Mouse (Mus musculus) c-Kit-negative CD71-positive TER-119-positive erythroid progenitor cells, embryonic 14.5 days (primary cell): ENCODE results near the gene Akap17b.
"Not testable (repeated sequence)": the region's sequence is repeated elsewhere in the genome, so short reads cannot be mapped to it uniquely, and the experiment has no call there.

ENCODE experiments used
- DNase-seq: peaks from one replicate; pipeline ENCODE4 v3.0.0-alpha.2; 2013; ENCODE audit warnings: low read depth, low spot score

The Akap17b gene

DNA sequence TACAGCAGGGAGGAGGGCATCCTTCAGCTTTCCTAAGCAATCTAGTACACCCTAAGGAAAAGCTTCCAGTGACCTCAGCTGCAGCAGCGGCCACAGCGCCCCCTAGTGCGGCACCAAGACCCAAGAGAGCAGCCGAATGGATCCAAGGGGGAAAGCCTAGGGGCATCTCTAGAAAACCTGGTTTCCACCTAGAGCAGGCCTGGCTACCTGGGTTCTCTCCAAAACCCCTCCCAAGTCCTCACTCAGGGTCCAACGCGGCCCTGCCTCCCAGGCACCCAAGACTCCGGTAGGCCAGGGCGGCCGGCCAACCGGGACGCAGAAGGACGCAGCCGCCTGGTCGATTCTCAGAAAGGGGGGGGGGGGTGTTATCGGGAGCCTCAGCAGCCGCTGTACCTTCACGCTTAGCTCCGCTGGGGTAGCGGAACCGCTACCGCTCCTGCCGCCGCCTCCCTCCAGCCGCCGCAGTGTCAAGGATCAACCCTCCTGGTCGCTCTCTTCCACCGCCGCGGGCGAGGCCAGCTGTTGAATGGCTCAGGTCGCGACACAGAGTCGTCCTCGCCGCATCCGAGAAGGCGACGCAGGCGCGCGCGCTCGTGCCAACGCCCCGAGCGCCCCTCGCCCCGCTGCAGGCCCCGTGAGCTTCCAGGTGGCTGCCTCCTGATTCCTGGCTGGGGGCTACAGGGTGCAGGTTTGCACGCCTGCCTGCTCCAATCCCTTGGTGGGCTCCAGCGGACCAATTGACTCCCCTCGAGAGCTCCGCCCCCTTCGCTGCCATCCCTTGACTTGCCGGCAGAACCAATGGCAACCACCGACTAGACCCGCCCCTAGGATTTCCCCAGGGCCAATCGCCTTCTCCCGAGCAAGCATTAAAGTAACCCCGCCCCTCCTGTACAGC, at the start of gene Akap17b:
Gene Akap17b (minus strand): TSS at position 739 of the 895 bp plus-strand sequence.
- peak; percentile 48 for DNase-seq

DNA sequence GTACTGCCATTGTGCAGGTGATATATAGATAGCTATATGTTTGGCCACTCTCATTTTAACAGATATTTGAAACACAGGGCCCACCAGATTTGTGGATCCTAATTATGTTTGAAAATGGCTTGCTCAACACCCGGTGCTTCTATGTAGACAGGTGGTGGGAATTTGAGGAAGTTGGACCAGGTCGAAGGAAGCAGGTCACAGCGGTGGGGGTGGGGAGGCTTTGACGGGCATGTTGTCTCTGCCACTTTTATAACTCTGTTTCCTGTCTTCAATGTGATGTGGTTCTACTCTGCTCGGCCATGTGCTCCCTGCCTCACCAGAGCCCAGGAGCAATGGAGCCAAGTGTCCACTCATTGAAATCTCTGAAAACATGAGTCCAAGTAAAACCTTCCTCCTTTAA, 46.2 kb upstream of the Akap17b start:
- DNase-seq: no peak

DNA sequence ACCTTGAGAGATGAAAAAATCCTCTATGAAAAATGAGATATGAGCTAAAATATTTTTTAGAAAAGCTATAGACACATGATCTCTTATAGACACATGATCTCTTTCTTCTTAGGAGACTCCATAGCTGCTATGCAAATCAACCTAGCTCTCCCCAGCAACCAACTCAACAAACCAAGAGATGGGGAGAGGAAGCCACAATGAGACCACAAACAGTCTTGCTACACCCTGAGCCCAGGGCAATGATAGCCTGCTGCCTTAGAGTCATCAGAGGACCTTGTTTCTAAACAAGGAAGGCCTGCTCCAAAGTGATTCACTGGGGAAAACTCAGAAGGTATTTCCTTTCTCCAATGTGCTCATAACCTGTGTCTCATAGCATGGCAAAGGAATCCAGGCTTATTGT, 44.5 kb upstream of the Akap17b start:
- DNase-seq: no peak

GRCm38 (mm10) chrX:36676836-36677235, 31.6 kb upstream of the Akap17b start:
- no peak for DNase-seq

- DNase-seq: no peak
These were observed 27.5 kb upstream of the Akap17b start for GRCm38 (mm10) chrX:36672708-36673107.

DNA sequence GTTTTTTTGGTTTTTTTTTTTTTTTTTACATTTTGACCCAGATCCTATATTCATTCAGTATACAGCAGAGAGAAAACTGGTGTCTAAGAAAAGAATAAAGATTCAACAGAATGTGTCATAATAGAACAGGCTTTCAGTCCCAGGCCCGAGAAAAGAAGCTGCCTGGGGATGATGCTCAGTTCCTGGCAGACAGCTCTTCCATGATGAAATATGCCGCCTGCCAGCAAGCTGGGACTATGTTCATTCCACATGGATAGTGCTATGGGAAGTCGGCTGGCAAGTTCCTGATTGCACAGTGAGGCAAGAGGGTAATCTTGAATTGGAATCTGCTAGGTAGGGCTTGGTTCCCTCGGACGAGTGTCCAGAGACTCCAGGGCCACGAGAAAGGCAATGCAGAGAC, 5.1 kb downstream of the Akap17b start:
- no peak for DNase-seq

GRCm38 (mm10) chrX:36630771-36631170, 14.4 kb downstream of the Akap17b start:
- no peak for DNase-seq

GRCm38 (mm10) chrX:36628102-36628501, 17.1 kb downstream of the Akap17b start:
- DNase-seq: no peak

GRCm38 (mm10) chrX:36609117-36609516, 36.1 kb downstream of the Akap17b start:
- no peak for DNase-seq

DNA sequence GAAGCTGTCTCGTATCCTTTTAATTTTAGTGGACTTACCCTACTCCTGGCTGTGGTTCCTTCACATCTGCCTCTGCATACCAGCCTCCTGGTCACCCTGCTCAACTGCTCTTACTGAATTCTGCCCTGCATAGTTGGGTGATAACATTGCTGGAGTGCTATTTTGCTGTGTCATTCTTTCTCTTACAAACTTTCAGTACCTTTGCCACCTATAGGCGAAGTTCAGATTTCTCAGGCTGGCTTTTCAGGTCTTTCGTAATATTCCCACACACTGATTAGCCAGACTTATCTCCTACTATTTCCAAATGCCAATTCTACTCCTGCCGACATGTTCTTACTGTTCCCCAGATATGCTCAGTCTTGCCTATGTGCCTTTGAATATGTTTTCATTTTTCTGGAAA, 41.2 kb downstream of the Akap17b start:
- no peak for DNase-seq

GRCm38 (mm10) chrX:36602926-36603325, 42.3 kb downstream of the Akap17b start:
- no peak for DNase-seq

DNA sequence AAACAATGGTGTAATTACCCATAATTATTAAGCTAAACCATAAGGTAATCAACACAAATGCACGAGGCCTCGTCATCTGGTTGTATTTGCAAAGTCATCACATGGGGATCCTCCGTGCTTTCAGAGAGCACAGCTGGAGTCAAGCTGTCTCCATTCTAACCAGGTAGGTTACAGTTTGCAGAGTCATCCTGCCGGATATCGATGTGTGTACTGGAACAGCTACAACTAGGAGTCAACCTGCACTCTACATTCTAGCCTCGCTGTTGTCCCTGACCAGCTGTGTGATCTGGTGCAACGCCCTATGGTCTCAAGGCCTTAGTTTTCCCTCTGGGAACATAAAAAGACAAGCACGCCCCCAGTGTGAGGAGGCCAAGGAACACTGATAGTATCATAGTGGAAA, 45.1 kb downstream of the Akap17b start:
- DNase-seq: peak; percentile 9

- no peak for DNase-seq
These were observed 45.5 kb downstream of the Akap17b start for GRCm38 (mm10) chrX:36599656-36600055.

DNA sequence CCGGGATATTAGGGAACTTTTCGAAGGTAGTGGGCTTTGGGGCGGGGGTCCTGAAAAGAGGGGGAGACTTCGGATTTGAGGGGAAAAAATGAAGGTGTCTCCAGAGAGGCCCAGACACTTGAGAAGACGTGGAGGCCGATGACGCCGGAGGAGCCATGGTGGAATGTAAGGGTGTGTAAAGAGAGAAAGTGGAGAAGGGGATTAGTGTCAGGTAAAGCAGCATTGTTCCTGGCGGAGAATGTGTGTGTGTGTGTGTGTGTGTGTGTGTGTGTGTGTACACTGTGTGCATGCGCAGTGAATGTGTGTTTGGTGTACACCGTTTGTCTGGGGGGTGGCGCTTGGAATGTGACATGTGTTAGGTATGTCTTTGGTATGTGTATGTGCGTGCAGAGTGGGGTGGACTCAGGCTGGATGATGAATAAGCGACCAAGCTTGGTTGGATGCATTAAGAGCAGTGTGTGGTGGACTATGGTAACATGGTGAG, 46.3 kb downstream of the Akap17b start:
- no peak for DNase-seq

DNA sequence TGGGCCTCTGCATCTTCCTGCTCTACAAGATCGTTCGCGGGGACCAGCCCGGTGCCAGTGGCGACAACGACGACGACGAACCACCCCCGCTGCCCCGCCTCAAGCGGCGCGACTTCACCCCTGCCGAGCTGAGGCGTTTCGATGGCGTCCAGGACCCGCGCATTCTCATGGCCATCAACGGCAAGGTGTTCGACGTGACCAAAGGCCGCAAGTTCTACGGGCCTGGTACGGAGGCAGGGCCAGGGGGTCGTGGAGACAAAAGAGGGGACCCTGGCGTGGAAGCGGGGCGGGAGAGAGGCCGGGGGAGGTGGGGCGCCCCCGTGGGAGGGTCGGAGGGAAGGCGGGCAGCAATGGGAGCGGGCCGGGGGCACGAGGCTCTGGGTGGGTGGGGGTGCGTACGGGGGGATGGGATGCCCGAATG, 46.8 kb downstream of the Akap17b start:
- DNase-seq: no peak

DNA sequence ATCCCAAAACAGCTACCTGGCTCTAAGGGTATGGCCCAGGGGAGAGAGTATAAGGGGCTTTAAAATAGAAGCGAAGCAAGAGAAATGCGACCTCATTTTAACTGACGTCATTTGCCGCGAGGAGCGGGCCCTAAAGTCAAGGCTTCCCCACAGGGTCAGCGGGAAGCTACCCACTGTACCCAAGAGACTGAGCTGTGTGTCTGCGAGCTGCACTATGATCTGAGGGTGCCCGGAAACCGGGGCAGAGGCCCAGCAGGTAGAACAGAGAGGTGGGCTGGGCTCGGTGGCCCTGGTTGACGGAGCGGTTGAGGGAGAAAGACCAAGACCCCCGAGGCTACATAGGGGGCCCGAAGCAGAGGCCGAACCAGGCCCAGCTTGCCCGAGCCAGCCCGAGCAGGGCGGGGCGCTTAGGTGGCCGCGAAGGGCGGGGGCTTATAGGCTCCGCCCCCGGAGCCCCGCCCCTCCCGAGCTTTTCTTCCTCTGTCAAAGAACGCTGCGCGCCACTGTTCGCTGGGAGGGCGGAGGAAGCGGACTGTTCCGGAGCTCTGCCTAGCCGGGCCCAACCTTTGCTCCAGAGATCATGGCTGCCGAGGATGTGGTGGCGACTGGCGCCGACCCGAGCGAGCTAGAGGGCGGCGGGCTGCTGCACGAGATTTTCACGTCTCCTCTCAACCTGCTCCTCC, 47.3 kb downstream of the Akap17b start, which contains the start of gene Pgrmc1:
Gene Pgrmc1 (plus strand): TSS at position 500 of the 683 bp plus-strand sequence.
- DNase-seq: peak; percentile 65

DNA sequence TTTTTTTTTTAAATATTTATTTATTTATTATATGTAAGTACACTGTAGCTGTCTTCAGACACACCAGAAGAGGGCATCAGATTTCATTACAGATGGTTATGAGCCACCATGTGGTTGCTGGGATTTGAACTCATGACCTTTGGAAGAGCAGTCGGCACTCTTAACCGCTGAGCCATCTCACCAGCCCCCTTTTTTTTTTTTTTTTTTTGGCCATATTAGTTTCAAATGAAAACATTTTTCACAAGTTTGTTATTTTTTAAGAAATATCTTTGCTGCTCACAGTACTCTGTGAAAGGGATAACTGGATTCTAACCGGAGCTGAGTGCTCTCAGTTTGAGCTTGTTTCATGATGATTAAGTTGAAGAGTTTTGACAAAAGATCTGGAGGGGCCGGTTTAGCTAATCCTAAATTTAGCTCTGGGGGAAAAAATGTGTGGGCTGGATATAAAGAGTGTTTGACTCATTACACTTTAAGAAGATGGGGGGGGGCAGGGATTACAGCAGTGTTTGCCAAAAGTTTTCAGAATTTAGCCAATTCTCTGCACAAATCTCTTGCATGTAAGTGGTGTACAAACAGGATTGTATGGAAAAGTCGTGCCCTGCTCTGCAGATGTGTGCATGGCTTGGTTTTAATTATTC, 48.6 kb downstream of the Akap17b start:
- not testable (repeated sequence) for DNase-seq

DNA sequence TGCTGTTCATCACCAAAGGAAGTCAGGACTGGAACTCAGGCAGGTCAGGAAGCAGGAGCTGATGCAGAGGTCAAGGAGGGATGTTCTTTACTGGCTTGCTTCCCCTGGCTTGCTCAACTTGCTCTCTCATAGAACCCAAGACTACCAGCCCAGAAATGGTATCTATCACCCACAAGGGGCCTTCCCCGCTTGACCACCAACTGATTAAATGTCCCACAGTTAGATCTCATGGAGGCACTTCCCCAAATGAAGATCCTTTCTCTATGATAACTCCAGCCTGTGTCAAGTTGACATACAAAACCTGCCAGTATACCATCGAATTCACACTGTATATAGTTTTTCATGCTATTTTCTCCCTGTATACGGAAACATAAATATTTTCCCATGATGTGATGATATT, 49.9 kb downstream of the Akap17b start:
- no peak for DNase-seq

DNA sequence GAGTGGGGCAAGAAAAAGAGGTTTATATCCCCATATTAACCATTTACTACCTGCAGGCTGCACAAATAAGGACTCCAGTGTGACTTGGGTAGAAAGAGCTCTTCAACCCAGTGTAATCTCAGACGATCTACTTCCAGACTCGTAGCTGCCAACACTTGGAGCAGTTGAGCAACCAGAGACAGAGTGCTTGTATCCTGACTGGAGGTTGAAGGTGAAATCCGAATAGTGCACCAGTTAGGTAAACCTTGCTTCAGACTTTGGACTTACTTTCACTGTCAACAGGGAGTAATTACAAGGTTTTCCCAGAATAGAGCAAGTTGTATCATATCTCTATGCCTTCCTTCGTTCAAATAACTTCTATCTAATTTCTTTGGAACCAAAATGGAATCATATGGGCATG, 53.7 kb downstream of the Akap17b start:
- no peak for DNase-seq

DNA sequence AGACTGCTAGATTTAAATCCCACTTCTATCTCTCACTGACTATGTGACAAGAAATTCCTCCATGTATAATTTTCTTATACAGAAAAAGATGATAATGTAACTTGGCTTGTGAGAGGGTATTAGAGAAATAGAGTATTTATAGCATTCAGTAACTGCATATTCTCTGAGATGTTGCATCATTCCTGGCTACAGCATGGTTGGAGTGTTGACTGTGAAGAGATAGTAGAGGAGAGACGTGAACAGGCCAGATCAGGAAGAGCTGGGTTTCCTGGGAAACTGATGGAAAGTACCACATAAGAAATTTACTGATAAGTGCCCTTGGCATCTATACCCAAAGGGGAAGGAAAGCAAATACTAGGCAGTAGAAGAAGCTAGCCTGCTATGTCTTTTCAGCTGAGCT, 54.1 kb downstream of the Akap17b start:
- no peak for DNase-seq

GRCm38 (mm10) chrX:36590266-36590665, 54.9 kb downstream of the Akap17b start:
- DNase-seq: no peak
